Mouse (Mus musculus): ENCODE measurements around the gene Ssh2. TPM values are rescaled to one million over a fixed set of nuclear protein-coding genes. Genes with fewer than 3 reads are reported as not detected.
A peak's percentile ranks its signal among the peaks of the same experiment; 100 is the strongest.

Gene Ssh2
- polyA plus RNA-seq, 1 experiment, result 6.1 TPM

- TF ChIP-seq POLR2A (IDR thresholded peaks at IDR 0.05; ENCODE audit: low read depth, low read length), result no peak
- TF ChIP-seq CTCF (conservative IDR thresholded peaks at IDR 0.05; ENCODE audit: insufficient read depth, insufficient read length, low read depth, low read length), result no peak
- no peaks in the 10 kb centered on the region for H3K4me1 ChIP-seq (ENCODE audit: control insufficient read depth, insufficient read depth, low read length)
- DNase-seq, result no peak
- H3K27ac ChIP-seq (ENCODE audit: insufficient read depth, low read depth, low read length), result no peak overlapping the region
- no peak overlapping the region for H3K4me3 ChIP-seq (ENCODE audit: insufficient read depth, low read depth, low read length)
- H3K36me3 ChIP-seq (ENCODE audit: control insufficient read depth, insufficient read depth, low read length), result no peaks in the 10 kb centered on the region
- no peaks in the 10 kb centered on the region for H3K27me3 ChIP-seq (replicated peaks; ENCODE audit: control insufficient read depth, insufficient read depth, low read length)
- whole genome bisulfite sequencing, result 70% methylated on average over 3 of the region's 3 CpGs
These were observed 267.0 kb downstream of the Ssh2 start for GRCm38 (mm10) chr11:77483043-77483442.

GRCm38 (mm10) chr11:77483510-77484255, 267.6 kb downstream of the Ssh2 start:
- Histone ChIP-seq H3K4me3 (ENCODE audit: insufficient read depth, low read depth, low read length) (no peak overlapping the region), H3K36me3 (ENCODE audit: control insufficient read depth, insufficient read depth, low read length) (no peaks in the 10 kb centered on the region), H3K27ac (ENCODE audit: insufficient read depth, low read depth, low read length) (no peak overlapping the region), H3K4me1 (ENCODE audit: control insufficient read depth, insufficient read depth, low read length) (no peaks in the 10 kb centered on the region; the same call in 1 of the 2 replicates), H3K27me3 (replicated peaks; ENCODE audit: control insufficient read depth, insufficient read depth, low read length) (no peaks in the 10 kb centered on the region)
- whole genome bisulfite sequencing, result 79% methylated on average over 11 of the region's 11 CpGs
- no peak for TF ChIP-seq CTCF (conservative IDR thresholded peaks at IDR 0.05; ENCODE audit: insufficient read depth, insufficient read length, low read depth, low read length)
- TF ChIP-seq POLR2A (IDR thresholded peaks at IDR 0.05; ENCODE audit: low read depth, low read length), result no peak
- no peak for DNase-seq

GRCm38 (mm10) chr11:77485229-77485628, 269.1 kb downstream of the Ssh2 start:
- no peak for DNase-seq
- Histone ChIP-seq H3K4me1 (ENCODE audit: control insufficient read depth, insufficient read depth, low read length) (no peaks in the 10 kb centered on the region; the same call in 1 of the 2 replicates), H3K27me3 (replicated peaks; ENCODE audit: control insufficient read depth, insufficient read depth, low read length) (no peaks in the 10 kb centered on the region), H3K27ac (ENCODE audit: insufficient read depth, low read depth, low read length) (no peak overlapping the region), H3K4me3 (ENCODE audit: insufficient read depth, low read depth, low read length) (no peak overlapping the region), H3K36me3 (ENCODE audit: control insufficient read depth, insufficient read depth, low read length) (no peaks in the 10 kb centered on the region)
- WGBS, result 67% methylated on average over 6 of the region's 6 CpGs
- TF ChIP-seq POLR2A (IDR thresholded peaks at IDR 0.05; ENCODE audit: low read depth, low read length), result no peak
- TF ChIP-seq CTCF (conservative IDR thresholded peaks at IDR 0.05; ENCODE audit: insufficient read depth, insufficient read length, low read depth, low read length), result no peak

- TF ChIP-seq POLR2A (IDR thresholded peaks at IDR 0.05; ENCODE audit: low read depth, low read length), result no peak
- no peak for TF ChIP-seq CTCF (conservative IDR thresholded peaks at IDR 0.05; ENCODE audit: insufficient read depth, insufficient read length, low read depth, low read length)
- Histone ChIP-seq H3K4me3 (ENCODE audit: insufficient read depth, low read depth, low read length) (no peak overlapping the region), H3K27me3 (replicated peaks; ENCODE audit: control insufficient read depth, insufficient read depth, low read length) (no peaks in the 10 kb centered on the region), H3K4me1 (ENCODE audit: control insufficient read depth, insufficient read depth, low read length) (peaks cover 5% of the 10 kb centered on the region), H3K27ac (ENCODE audit: insufficient read depth, low read depth, low read length) (no peak overlapping the region), H3K36me3 (ENCODE audit: control insufficient read depth, insufficient read depth, low read length) (no peaks in the 10 kb centered on the region)
- WGBS, result 67% methylated on average over 5 of the region's 5 CpGs
- DNase-seq, result no peak
These were observed 270.7 kb downstream of the Ssh2 start for GRCm38 (mm10) chr11:77486798-77487197.

GRCm38 (mm10) chr11:77488771-77489581, 272.9 kb downstream of the Ssh2 start:
- peaks cover 11% of the 10 kb centered on the region for H3K4me1 ChIP-seq (ENCODE audit: control insufficient read depth, insufficient read depth, low read length)
- H3K27me3 ChIP-seq (replicated peaks; ENCODE audit: control insufficient read depth, insufficient read depth, low read length), result no peaks in the 10 kb centered on the region
- no peak overlapping the region for H3K27ac ChIP-seq (ENCODE audit: insufficient read depth, low read depth, low read length)
- TF ChIP-seq CTCF (conservative IDR thresholded peaks at IDR 0.05; ENCODE audit: insufficient read depth, insufficient read length, low read depth, low read length) (no peak), POLR2A (IDR thresholded peaks at IDR 0.05; ENCODE audit: low read depth, low read length) (no peak)
- H3K4me3 ChIP-seq (ENCODE audit: insufficient read depth, low read depth, low read length), result peak overlapping the region; percentile 61
- H3K36me3 ChIP-seq (ENCODE audit: control insufficient read depth, insufficient read depth, low read length), result no peaks in the 10 kb centered on the region
- DNase-seq, result no peak
- WGBS, result 8% methylated on average over 55 of the region's 55 CpGs

- 4% methylated on average over 80 of the region's 87 CpGs for WGBS
- H3K4me1 ChIP-seq (ENCODE audit: control insufficient read depth, insufficient read depth, low read length), result peaks cover 18% of the 10 kb centered on the region
These were observed 273.6 kb downstream of the Ssh2 start, which contains the start of gene Ankrd13b for GRCm38 (mm10) chr11:77489591-77490235. Gene Ankrd13b (minus strand): TSS chr11:77489678.

More at GRCm38 (mm10) chr11:77489591-77490235, 273.6 kb downstream of the Ssh2 start, which contains the start of gene Ankrd13b:
- Histone ChIP-seq H3K4me3 (ENCODE audit: insufficient read depth, low read depth, low read length) (peak within 1 kb of the TSS; percentile 61), H3K27me3 (replicated peaks; ENCODE audit: control insufficient read depth, insufficient read depth, low read length) (no peaks in the 10 kb centered on the region), H3K36me3 (ENCODE audit: control insufficient read depth, insufficient read depth, low read length) (no peaks in the 10 kb centered on the region), H3K27ac (ENCODE audit: insufficient read depth, low read depth, low read length) (no peak within 1 kb of the TSS)
- peak; percentile 81 for DNase-seq
- TF ChIP-seq POLR2A (IDR thresholded peaks at IDR 0.05; ENCODE audit: low read depth, low read length), result no peak
- TF ChIP-seq CTCF (conservative IDR thresholded peaks at IDR 0.05; ENCODE audit: insufficient read depth, insufficient read length, low read depth, low read length), result no peak

All from kidney, adult 2 months (tissue).